Mouse (Mus musculus) hindbrain, embryonic 15.5 days (tissue): ENCODE data around the gene Htr2a. TPM values are rescaled to one million over a fixed set of nuclear protein-coding genes. Genes with fewer than 3 reads are reported as not detected.

Source experiments
- ATAC-seq: fragments of 200-750 bp; cut with Nextera tagmentation; 2 replicates; pipeline ENCODE4 v1.8.0; 2017; ENCODE audit warnings: low read depth, moderate number of reproducible peaks, moderate TSS enrichment; ENCODE audit not compliant: low FRiP score
- H3K27ac ChIP-seq: fragments of 300-500 bp; sonication (generic); replicated peaks from 2 replicates; pipeline ENCODE4 v1.5.1; 2015; ENCODE audit warnings: mild to moderate bottlenecking, inconsistent platforms
- H3K27me3 ChIP-seq: fragments of 300-500 bp; sonication (generic); 2 replicates; pipeline ENCODE4 v1.6.1; 2015; ENCODE audit warnings: control low read depth, inconsistent platforms
- H3K36me3 ChIP-seq: fragments of 300-500 bp; sonication (generic); 2 replicates; pipeline ENCODE4 v1.6.1; 2015; ENCODE audit warnings: control low read depth, inconsistent platforms
- H3K4me1 ChIP-seq: fragments of 300-500 bp; sonication (generic); replicated peaks from 2 replicates; pipeline ENCODE4 v1.6.1; 2015; ENCODE audit warnings: control low read depth, inconsistent platforms
- H3K4me2 ChIP-seq: fragments of 300-500 bp; sonication (generic); 2 replicates; pipeline ENCODE4 v1.6.1; 2015; ENCODE audit warnings: moderate library complexity, mild to moderate bottlenecking, inconsistent platforms
- H3K4me3 ChIP-seq: fragments of 300-500 bp; sonication (generic); 2 replicates; pipeline ENCODE4 v1.5.1; 2015; ENCODE audit warnings: mild to moderate bottlenecking, inconsistent platforms
- H3K9ac ChIP-seq: fragments of 300-500 bp; sonication (generic); 2 replicates; pipeline ENCODE4 v1.6.1; 2015; ENCODE audit warnings: inconsistent platforms
- H3K9me3 ChIP-seq: fragments of 300-500 bp; sonication (generic); 2 replicates; pipeline ENCODE4 v1.6.1; 2016; ENCODE audit warnings: control low read depth, inconsistent platforms
- WGBS: fragments of 180-500 bp; shearing (Covaris S2); methylation state at CpG from one replicate; pipeline ENCODE4 v1.1.7; 2015; 5-methylcytosine and 5-hydroxymethylcytosine counted together
- polyA plus RNA-seq: library from polyadenylated mRNA; unstranded; fragments of >200 nt; fragmentation: Nextera tagmentation; extraction: Ambion mirVana; gene quantifications from 2 replicates; pipeline ENCODE4 v1.2.1, GENCODE M21; 2015

Htr2a gene
- polyA plus RNA-seq = 3.3 and 3.4 TPM in 2 replicates

- WGBS = under 1% methylated on average over 20 of the region's 20 CpGs
- H3K4me2 ChIP-seq = peak within 1 kb of the TSS; percentile 79
Measured at GRCm38 (mm10) chr14:74640819-74641381, at the start of gene Htr2a. TSS of gene Htr2a (plus strand) at chr14:74640840.

DNA sequence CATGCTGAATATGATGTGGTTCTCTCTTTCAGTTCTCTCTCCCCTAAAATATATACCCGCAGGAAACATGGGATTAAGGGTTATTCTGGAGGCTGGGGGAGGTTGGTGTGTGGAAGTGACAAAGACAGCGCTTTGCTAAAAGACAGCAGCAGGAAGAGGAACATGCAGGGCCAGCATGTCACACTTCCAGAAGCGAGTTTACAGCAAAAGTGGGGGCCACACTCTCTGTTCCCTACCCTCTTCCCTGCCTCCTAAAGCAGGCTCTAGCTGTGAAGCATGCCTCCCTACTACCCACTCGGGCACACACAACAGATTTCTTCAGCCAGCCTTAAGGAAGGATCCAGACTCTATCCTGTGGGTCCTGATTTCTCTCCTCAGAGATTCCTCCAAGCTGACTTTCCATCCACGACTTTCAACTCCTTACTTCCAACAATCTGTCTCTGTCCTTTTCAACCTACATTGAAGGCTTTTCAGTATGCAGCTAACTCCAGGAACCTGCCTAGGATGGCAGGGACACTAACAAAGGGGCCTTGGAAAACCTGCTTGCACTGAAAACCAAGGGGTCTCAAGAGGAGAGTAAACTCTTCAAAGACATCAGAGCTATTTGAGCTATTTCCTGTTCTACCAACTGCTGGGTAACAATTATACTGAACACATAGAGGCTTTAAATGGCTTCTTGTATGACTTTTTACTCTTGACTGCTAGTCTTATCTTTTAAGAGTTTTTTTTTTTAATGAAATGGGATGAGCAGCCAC is 39.1 kb upstream of the Htr2a start:
- H3K4me1 ChIP-seq = no peaks in the 10 kb centered on the region
- no peak for ATAC-seq
- 82% methylated on average over 5 of the region's 5 CpGs for WGBS

More at GRCm38 (mm10) chr14:74640819-74641381, at the start of gene Htr2a:
- H3K36me3 ChIP-seq = no peaks in the 10 kb centered on the region
- H3K9ac ChIP-seq = peak within 1 kb of the TSS; percentile 44
- no peaks in the 10 kb centered on the region for H3K9me3 ChIP-seq
- H3K4me1 ChIP-seq = peaks cover 22% of the 10 kb centered on the region
- H3K27me3 ChIP-seq = 0 out of 2 replicates have a peak, but pooled peaks cover 5% of the 10 kb centered on the region
- peak; percentile 79 for ATAC-seq
- H3K27ac ChIP-seq = peak within 1 kb of the TSS; percentile 35; the same call in 1 of the 2 replicates
- H3K4me3 ChIP-seq = peak within 1 kb of the TSS; percentile 38

GRCm38 (mm10) chr14:74602543-74602942 is 38.1 kb upstream of the Htr2a start:
- no peaks in the 10 kb centered on the region for H3K9me3 ChIP-seq
- no peaks in the 10 kb centered on the region for H3K4me1 ChIP-seq
- H3K4me2 ChIP-seq = no peak overlapping the region
- no peak overlapping the region for H3K4me3 ChIP-seq
- no peaks in the 10 kb centered on the region for H3K27me3 ChIP-seq
- no peak overlapping the region for H3K9ac ChIP-seq
- H3K36me3 ChIP-seq = no peaks in the 10 kb centered on the region
- WGBS = 60% methylated on average over 7 of the region's 7 CpGs
- H3K27ac ChIP-seq = no peak overlapping the region
- no peak for ATAC-seq

More for the DNA sequence above, 39.1 kb upstream of the Htr2a start:
- Histone ChIP-seq H3K27me3 (no peaks in the 10 kb centered on the region), H3K27ac (no peak overlapping the region), H3K9ac (no peak overlapping the region), H3K4me3 (no peak overlapping the region), H3K9me3 (no peaks in the 10 kb centered on the region), H3K36me3 (no peaks in the 10 kb centered on the region), H3K4me2 (no peak overlapping the region)

- Histone ChIP-seq H3K4me1 (no peaks in the 10 kb centered on the region), H3K36me3 (no peaks in the 10 kb centered on the region), H3K27me3 (no peaks in the 10 kb centered on the region), H3K4me3 (no peak overlapping the region), H3K9me3 (no peaks in the 10 kb centered on the region), H3K4me2 (no peak overlapping the region), H3K9ac (no peak overlapping the region), H3K27ac (no peak overlapping the region)
- ATAC-seq = no peak
- 91% methylated on average over 7 of the region's 7 CpGs for WGBS
Measured at GRCm38 (mm10) chr14:74603131-74603766, 37.4 kb upstream of the Htr2a start.

DNA sequence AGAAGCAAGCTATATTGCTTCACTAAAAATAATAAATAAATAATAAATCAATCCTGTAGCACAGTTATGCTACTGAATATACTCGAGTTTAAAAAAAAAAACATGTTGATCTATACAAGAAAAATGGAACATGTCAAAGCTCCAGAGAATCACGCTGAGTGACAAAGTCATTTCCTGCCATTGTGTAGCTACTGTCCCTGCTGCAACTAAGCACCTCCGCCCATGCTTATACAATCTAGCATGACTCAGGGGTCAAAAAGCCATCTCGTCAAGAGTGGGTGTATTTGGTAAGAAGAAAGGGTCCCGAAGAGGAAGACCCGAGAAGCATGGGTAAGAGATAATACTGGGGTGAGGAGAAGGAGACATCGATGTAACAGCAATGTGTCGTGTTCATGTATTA is 29.3 kb upstream of the Htr2a start:
- Histone ChIP-seq H3K9ac (no peak overlapping the region), H3K27me3 (no peaks in the 10 kb centered on the region), H3K27ac (no peak overlapping the region), H3K36me3 (no peaks in the 10 kb centered on the region), H3K9me3 (no peaks in the 10 kb centered on the region), H3K4me1 (no peaks in the 10 kb centered on the region), H3K4me3 (no peak overlapping the region), H3K4me2 (no peak overlapping the region)
- 82% methylated on average over 8 of the region's 8 CpGs for WGBS
- no peak for ATAC-seq

- Histone ChIP-seq H3K27me3 (no peaks in the 10 kb centered on the region), H3K9ac (no peak overlapping the region), H3K4me1 (no peaks in the 10 kb centered on the region), H3K36me3 (no peaks in the 10 kb centered on the region), H3K4me3 (no peak overlapping the region), H3K27ac (no peak overlapping the region), H3K9me3 (0 out of 2 replicates have a peak, but pooled peaks cover 6% of the 10 kb centered on the region), H3K4me2 (no peak overlapping the region)
- ATAC-seq = no peak
- 68% methylated on average over 4 of the region's 4 CpGs for WGBS
Measured at GRCm38 (mm10) chr14:74618858-74619257, 21.8 kb upstream of the Htr2a start.

GRCm38 (mm10) chr14:74638071-74638470 is 2.6 kb upstream of the Htr2a start:
- H3K4me2 ChIP-seq = no peak overlapping the region
- H3K4me3 ChIP-seq = no peak overlapping the region
- no peak overlapping the region for H3K27ac ChIP-seq
- H3K9me3 ChIP-seq = no peaks in the 10 kb centered on the region
- H3K4me1 ChIP-seq = peaks cover 20% of the 10 kb centered on the region
- H3K27me3 ChIP-seq = 0 out of 2 replicates have a peak, but pooled peaks cover 3% of the 10 kb centered on the region
- no peaks in the 10 kb centered on the region for H3K36me3 ChIP-seq
- ATAC-seq = no peak
- 87% methylated on average over 4 of the region's 4 CpGs for WGBS
- H3K9ac ChIP-seq = no peak overlapping the region

DNA sequence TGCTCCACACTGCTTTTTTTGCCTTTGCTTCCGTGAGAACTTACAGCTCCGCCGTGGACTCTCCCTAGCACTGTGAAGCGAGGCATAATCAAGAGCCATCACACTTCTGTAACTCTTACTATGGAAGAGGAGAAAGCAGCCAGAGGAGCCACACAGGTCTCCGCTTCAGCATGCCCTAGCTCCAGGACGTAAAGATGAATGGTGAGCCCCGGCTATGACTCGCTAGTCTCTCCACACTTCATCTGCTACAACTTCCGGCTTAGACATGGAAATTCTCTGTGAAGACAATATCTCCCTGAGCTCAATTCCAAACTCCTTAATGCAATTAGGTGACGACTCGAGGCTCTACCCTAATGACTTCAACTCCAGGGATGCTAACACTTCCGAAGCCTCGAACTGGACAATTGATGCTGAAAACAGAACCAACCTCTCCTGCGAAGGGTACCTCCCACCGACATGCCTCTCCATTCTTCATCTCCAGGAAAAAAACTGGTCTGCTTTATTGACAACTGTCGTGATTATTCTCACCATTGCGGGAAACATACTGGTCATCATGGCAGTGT is 1.1 kb downstream of the Htr2a start:
- 0 out of 2 replicates have a peak, but pooled peaks cover 5% of the 10 kb centered on the region for H3K27me3 ChIP-seq
- H3K4me3 ChIP-seq = peak overlapping the region; percentile 38
- no peaks in the 10 kb centered on the region for H3K36me3 ChIP-seq
- no peak overlapping the region for H3K27ac ChIP-seq
- no peak for ATAC-seq
- WGBS = 11% methylated on average over 17 of the region's 17 CpGs
- H3K9me3 ChIP-seq = no peaks in the 10 kb centered on the region
- H3K4me2 ChIP-seq = peak overlapping the region; percentile 79
- peak overlapping the region; percentile 44 for H3K9ac ChIP-seq
- H3K4me1 ChIP-seq = peaks cover 22% of the 10 kb centered on the region

DNA sequence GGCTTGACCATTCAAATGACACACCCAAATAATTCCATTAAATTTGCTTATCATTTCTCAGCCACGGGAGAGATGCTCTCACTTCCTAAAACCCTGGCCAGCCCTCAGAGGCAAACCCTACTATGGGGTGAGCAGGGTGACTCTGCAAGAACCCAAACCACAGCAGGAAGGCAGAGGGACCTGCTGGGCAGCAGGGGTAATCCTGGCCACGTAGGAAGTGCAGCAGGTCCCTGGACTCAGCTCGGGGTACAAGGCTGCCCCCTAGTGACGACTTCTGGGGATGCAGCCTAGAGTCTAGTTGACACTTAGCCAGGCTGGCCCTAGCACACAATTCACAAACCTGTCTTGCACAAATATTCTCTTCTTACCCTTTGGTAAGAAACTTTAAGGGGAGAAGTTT is 2.7 kb downstream of the Htr2a start:
- Histone ChIP-seq H3K9ac (peak overlapping the region; percentile 21; the same call in 1 of the 2 replicates), H3K4me2 (peak overlapping the region; percentile 79), H3K9me3 (no peaks in the 10 kb centered on the region), H3K36me3 (no peaks in the 10 kb centered on the region), H3K4me3 (peak overlapping the region; percentile 38), H3K4me1 (peaks cover 22% of the 10 kb centered on the region), H3K27ac (no peak overlapping the region), H3K27me3 (0 out of 2 replicates have a peak, but pooled peaks cover 5% of the 10 kb centered on the region)
- WGBS = under 1% methylated on average over 4 of the region's 4 CpGs
- ATAC-seq = peak; percentile 72

DNA sequence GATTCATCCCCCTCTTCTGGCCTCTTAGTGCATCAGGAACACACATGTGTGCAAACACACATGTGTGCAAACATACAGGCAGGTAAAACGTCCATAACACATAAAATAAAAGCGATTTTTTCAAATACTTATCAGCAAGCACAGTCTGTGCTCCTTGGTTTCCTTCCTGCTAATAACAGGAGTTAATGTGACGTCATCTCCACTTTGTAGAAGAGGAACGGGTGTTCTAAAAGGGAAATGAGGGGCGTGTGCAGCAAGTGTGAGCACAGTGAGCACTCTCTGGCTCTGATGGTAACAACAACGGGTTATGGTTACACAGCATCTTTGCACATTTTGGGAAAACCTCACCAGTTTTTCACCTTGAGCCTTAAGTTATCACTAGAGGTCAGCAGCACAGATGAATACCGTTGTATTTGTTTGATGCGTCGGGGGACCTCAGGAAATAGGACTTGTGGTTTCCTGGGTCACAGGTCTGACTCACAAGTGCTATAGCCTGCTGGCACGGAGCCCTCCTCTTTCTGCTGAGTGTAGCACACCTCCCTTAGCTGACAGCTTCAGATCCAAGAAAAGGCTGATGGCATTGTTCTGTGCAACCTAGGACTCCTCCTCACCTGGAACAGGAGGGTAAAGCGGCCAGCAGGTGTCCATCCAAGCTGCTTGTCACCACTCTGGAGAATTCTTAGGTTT is 5.6 kb downstream of the Htr2a start:
- no peak for ATAC-seq
- 81% methylated on average over 11 of the region's 11 CpGs for WGBS
- no peak overlapping the region for H3K4me3 ChIP-seq
- no peaks in the 10 kb centered on the region for H3K36me3 ChIP-seq
- 0 out of 2 replicates have a peak, but pooled peaks cover 5% of the 10 kb centered on the region for H3K27me3 ChIP-seq
- no peak overlapping the region for H3K4me2 ChIP-seq
- no peak overlapping the region for H3K27ac ChIP-seq
- no peaks in the 10 kb centered on the region for H3K9me3 ChIP-seq
- H3K4me1 ChIP-seq = peaks cover 15% of the 10 kb centered on the region
- no peak overlapping the region for H3K9ac ChIP-seq

DNA sequence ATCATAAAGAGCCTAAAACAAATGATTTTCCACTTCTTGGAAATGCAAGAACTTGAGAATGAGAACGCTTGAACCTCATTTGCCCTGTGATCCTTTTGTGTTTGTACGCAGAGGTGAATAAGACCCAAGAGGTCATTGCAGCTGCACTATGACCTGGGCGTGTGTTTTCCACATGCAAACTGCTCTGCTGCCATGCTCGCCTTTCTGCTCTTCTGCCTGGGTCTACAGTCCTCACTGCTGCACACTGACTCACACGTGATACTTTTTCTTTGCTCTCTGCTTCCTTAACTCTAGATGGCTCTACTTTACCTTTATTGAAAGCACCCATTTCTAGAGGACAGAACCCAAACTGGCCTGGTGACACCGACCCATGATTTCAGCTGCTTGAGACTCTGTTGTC is 9.4 kb downstream of the Htr2a start:
- ATAC-seq = no peak
- H3K4me1 ChIP-seq = no peaks in the 10 kb centered on the region
- 88% methylated on average over 6 of the region's 6 CpGs for WGBS
- no peak overlapping the region for H3K9ac ChIP-seq
- H3K4me3 ChIP-seq = no peak overlapping the region
- no peak overlapping the region for H3K4me2 ChIP-seq
- H3K27me3 ChIP-seq = no peaks in the 10 kb centered on the region
- H3K36me3 ChIP-seq = no peaks in the 10 kb centered on the region
- H3K9me3 ChIP-seq = no peaks in the 10 kb centered on the region
- H3K27ac ChIP-seq = no peak overlapping the region
